Mouse (Mus musculus) T-helper 2 cell (primary cell): ENCODE results near the gene Upk1b.

Experiments
- in situ Hi-C: fragments of 300-600 bp; cut with MboI, MseI; formaldehyde crosslinking; loops from one replicate; pipeline ENCODE4 v1.15.1; 2025; ENCODE audit warnings: high pct_unique_total_duplicates

The Upk1b gene

GRCm38 (mm10) chr16:38762401-38762800, 37.7 kb downstream of the Upk1b start:
- in situ Hi-C loops = no loop called here

GRCm38 (mm10) chr16:38761972-38762371, 38.2 kb downstream of the Upk1b start:
- in situ Hi-C loops = no loop called here

DNA sequence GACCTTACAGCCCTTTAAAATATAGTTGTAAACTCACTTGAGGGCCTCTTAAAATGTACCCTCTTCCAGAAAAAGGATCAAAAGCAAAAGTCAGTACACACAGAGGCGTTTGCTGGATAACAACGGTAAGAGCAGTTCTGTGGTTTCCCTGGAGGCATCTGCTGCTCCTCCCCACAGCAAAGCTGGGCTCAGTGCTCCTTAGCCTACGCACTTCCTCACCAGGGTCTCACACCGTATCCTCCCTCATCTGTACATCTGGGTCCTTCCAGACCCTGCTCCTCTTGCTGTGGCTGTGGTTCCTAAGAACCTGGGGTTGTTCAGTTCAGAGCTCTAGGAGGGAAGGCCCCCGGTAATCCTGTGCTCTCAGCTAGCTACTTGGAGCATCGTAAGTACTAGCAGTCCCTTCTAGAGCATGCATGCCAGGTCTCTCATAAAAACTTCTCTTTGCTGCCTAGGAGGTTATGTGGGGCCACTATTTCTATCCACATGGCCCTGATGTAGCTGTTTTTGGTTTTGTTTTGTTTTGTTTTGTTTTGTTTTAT, 39.2 kb downstream of the Upk1b start:
- in situ Hi-C loops = no loop called here

DNA sequence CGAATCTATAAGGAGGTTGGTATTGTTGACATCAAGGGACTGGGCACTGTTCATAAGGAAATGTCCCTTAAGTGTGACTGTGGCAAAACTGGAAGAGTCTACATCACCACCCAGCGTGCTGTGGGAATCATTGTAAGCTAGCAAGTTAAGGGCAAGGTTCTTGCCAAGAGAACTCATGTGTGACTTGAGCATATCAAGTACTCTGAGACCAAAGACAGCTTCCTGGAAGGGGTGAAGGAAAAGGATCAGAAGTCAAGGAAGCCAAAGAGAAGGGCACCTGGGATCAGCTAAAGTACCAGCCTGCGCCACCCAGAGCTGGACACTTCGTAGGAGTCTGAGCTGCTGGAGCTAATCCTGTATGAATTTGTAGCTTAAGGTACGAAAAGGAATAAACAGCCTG, 39.9 kb downstream of the Upk1b start:
- in situ Hi-C loops = no loop called here

DNA sequence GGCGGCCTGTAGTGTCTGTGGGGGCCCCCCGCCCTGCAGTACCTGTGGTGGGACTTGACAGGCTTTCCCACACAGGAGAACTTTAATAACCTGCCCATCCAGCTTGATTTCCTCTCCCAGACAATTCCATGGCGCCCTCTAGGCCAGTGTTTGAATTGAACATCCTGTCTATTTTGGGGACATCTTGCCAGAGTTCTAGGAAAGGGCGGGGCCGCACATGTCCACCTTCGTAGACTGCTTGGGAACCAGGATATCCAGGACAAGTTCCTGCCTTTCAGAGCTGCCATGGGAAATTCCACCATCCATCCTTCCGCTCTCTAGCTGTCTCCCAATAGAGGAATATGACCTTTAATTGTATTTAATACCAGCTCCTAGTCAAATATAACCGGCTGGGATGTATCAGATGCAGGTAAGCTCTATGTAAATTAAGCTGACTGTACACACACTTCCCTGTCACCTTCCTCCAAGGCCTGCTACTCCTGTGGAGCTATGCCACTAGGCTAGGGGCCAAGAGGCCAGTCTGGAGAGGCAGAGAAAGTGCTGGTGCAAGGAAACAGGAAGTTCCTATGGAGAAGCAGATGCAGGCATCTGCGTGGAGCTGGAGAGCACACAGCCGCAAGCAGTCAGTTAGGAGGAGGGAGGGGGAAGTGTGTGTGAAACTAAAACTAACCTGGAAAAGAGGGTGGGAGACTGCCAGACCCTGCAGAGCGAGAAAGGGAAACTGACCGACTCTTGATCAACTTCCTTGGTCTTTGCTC, 41.8 kb downstream of the Upk1b start:
- in situ Hi-C loops = no loop called here

- in situ Hi-C loops = no loop called here
Measured at GRCm38 (mm10) chr16:38757626-38758025, 42.5 kb downstream of the Upk1b start.

GRCm38 (mm10) chr16:38756572-38756971, 43.6 kb downstream of the Upk1b start:
- in situ Hi-C loops = no loop called here

GRCm38 (mm10) chr16:38756177-38756503, 44.0 kb downstream of the Upk1b start:
- in situ Hi-C loops = no loop called here

DNA sequence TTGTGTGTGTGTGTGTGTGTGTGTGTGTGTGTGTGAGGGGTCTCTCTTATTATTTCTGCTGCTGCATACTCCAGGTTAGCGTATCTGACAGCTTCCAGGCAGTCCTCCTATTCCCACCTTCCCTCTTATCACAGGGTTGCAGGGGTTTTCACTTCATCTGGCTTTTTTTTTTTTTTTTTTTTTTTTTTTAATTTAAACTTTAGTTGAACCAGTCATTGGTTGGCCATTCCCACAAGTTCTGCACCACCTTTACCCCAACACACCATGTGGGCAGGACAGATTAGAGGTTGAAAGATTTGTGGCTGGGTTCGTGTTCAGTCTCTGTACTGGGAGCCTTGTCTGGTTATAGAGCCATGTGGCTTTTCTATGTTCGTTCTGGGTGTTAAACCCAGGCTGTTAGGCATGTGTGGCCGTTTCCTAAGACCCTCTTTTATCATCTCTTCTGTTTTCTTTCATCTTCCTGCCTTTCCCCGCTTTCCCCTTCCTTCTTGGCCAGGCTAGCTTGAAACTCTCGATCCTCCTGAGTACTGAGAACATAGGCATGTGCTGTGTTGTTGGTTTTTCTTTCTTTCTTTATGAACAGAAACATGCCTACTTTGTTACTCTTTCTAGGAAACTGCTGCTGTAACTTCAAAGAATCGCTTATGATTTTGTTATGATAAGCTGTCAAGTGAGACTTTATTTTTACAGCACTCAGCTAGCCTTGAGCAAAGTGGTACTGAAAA, 44.5 kb downstream of the Upk1b start:
- in situ Hi-C loops = no loop called here

DNA sequence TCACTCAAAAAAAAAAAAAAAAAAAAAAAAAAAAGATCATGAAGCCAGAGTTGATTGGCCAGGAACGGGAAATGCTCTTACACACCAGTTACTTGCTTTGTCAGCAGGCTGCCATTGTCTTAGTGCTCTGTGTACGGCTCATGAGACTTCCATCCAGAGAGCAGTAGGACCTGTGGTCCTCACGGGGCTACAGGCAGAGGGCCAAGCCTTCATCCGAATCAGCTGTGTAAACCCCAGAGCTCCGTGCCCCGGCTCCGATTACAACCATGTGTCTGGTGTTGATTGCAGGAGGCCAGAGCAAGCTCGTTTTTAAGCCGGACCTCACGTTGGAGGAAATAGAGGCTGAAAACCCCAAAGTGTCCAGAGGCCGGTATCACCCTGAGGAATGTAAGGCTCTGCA, 46.5 kb downstream of the Upk1b start:
- in situ Hi-C loops = no loop called here

DNA sequence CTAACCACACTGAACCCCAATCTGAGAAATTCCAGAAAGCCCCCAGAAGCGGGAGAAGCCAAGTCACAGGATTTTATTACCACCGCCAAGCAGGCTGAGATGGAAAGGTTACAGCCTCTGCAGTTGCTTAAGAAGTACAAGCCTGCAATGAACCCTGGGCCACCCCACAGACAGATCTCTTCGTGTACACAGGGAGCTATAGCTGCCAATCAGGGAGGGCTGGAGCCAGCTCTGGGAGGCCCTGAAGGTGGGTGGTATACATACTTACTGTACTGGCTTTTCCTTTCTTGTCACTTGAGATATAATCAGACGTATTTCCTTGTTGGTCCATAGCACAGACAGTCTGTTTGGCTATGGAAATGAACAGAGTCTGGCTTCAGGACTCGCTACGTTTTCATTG, 49.3 kb downstream of the Upk1b start:
- in situ Hi-C loops = no loop called here

GRCm38 (mm10) chr16:38743941-38744673, 56.0 kb downstream of the Upk1b start:
- in situ Hi-C loops = no loop called here

- in situ Hi-C loops = no loop called here
Measured at GRCm38 (mm10) chr16:38742659-38743131, 57.4 kb downstream of the Upk1b start.

- in situ Hi-C loops = no loop called here
Measured at GRCm38 (mm10) chr16:38742113-38742658, 57.9 kb downstream of the Upk1b start, which contains the start of gene B4galt4. Gene B4galt4 (plus strand): TSS chr16:38742264.

GRCm38 (mm10) chr16:38741204-38741903, 58.8 kb downstream of the Upk1b start:
- in situ Hi-C loops = no loop called here

- in situ Hi-C loops = no loop called here
Measured at GRCm38 (mm10) chr16:38730921-38731320, 69.2 kb downstream of the Upk1b start.

- in situ Hi-C loops = no loop called here
Measured at GRCm38 (mm10) chr16:38729610-38730288, 70.4 kb downstream of the Upk1b start.

GRCm38 (mm10) chr16:38729139-38729538, 71.0 kb downstream of the Upk1b start:
- in situ Hi-C loops = no loop called here

- in situ Hi-C loops = no loop called here
Measured at GRCm38 (mm10) chr16:38728576-38729132, 71.5 kb downstream of the Upk1b start.

- in situ Hi-C loops = loop anchor here (5.0 kb wide), 1 partner anchor 103 kb away; no protein-coding TSS in a partner anchor
Measured at GRCm38 (mm10) chr16:38724974-38725373, 75.2 kb downstream of the Upk1b start.
